Mouse (Mus musculus) heart, postnatal 25 days (tissue): ENCODE results near the gene Apom. TPM values are rescaled to one million over a fixed set of nuclear protein-coding genes. Genes with fewer than 3 reads are reported as not detected.

Experiments
- DNase-seq: peaks from one replicate; pipeline ENCODE4 v3.0.0; 2022; ENCODE audit warnings: low spot score
- intact Hi-C: fragments of 180-260 bp; cut with DNase I; formaldehyde crosslinking; loops from one replicate; pipeline ENCODE4 v1.15.1; 2025
- total RNA-seq, 2 experiments: library from RNA; stranded (reverse); gene quantifications; 2 replicates each; pipeline ENCODE4 v1.2.3; 2021

Gene Apom
- not detected for total RNA-seq

DNA sequence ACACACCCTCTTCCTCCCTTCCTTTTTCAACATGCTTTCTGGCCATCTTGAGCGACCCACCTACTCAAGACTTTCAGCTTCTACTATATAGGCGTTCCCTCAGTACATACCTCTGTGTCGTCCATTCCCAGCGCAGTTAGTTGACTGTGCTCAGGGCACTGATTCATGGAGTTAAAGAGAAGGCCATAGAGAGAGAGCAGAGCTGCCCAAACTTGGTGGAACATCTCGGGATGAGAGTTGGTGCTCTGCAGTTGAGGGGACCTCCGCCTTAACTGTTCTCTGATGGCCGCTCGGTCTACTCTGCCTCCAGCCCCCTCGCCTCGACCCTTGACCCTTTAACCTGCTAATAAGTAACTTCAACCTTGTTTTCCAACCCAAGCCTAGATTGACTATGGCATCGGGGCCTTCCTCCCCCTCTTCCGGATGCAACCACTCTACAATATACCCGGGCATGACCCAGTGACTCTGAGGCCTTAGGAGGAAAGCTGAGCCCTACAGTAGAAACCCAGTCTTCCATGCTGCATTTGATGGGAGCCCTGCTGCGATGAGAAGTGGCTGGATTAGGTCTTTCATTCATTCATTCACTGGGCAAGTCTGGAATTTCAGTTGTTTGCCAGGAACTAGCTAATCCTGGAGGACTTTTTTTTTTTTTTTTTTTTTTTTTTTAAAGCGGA is at the start of gene Apom:
Gene Apom, minus strand, starts transcription at position 551 of the 674 bp plus-strand sequence.
- no peak for DNase-seq
- intact Hi-C loops = no loop called here

DNA sequence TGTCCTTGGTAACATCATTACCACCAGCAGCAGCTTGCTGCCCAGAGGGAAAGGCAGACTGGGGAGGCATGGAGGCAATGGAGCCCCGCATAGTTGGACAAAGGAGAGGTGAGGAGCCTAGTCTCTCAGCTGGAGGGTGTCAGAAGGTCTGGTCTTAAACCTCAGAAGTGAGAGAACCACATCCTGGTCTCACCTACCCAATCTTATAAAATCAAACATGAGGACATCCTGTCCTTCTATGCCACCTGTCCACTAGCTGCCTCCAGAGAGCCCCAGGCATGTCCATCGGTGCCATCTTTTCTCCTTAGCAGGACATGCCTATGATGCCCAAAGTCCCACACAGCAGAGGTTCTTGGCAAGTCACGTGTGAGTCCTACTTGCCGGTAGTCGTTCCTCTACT is 48.2 kb upstream of the Apom start:
- intact Hi-C loops = no loop called here

DNA sequence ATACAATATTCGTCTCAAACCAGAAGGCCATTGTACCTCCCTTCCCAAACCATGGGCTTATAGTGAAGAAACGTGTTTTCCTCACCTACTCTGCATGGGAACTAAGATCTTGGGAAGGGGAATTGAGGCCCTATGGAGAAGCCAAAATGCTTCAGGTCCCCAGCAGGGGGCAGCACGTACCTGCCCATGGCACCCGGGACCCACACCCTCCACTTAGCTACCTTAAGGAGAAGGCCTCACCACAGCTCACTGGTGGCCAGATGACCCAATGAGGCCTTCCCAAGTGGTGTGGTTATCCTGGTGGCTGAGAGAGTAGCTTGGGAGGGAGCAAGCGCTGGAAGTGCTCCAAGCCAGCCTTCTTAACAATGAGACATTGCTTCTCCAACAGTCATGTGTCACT is 46.7 kb upstream of the Apom start:
- intact Hi-C loops = loop anchor here (1.0 to 2.0 kb wide), 2 partner anchors 16 to 54 kb away; partner anchors contain the start of gene Ltb
- DNase-seq = peak; percentile 50

More for the DNA sequence above, 48.2 kb upstream of the Apom start:
- DNase-seq = no peak

- intact Hi-C loops = no loop called here
- DNase-seq = no peak
Observed at GRCm38 (mm10) chr17:35175968-35176367, 44.1 kb upstream of the Apom start, which contains the start of gene Aif1. TSS of gene Aif1 (minus strand) at chr17:35176068.

GRCm38 (mm10) chr17:35175382-35175781 is 43.5 kb upstream of the Apom start:
- intact Hi-C loops = no loop called here
- no peak for DNase-seq

- intact Hi-C loops = no loop called here
Observed at GRCm38 (mm10) chr17:35174201-35174977, 42.5 kb upstream of the Apom start.

GRCm38 (mm10) chr17:35173329-35173728 is 41.5 kb upstream of the Apom start:
- intact Hi-C loops = no loop called here
- DNase-seq = no peak

More at GRCm38 (mm10) chr17:35174201-35174977, 42.5 kb upstream of the Apom start:
- no peak for DNase-seq

DNA sequence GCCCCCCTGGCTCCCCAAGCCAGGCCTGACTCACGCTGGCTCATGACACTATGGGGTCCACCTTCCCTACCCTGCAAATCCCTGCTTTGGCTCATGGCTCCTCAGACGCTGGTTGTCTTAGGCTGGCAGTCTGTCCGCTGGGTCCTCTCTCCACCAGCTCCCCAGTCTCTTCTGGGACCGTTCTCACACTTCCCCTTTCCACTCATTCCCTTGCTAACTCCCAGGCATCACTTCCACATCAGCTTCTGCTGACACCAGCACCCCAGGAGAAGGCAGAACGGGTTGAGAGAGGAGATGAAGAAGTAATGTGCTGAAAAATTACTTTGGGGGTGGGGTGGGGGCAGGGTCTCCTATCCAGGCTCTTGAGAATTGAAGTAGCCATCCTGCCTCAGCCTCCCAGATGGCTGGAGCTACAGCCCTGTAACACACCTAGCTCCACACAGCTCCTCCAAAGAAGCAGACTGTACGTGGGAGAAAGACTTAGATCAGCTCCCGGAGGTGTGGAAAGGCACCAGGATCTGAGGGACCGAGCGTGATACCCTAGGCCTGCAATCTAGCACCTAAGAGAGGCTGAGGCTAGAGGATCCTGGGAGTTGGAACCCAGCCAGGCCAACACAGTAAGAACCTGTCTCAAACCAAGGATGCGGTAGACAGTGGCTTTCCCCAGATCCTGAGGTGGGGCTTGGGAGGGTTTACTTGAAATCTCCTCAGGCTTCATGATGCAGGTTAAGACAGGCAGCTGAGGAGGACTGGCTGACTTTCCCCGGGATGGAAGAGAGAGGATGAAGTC is 40.8 kb upstream of the Apom start:
- no peak for DNase-seq

DNA sequence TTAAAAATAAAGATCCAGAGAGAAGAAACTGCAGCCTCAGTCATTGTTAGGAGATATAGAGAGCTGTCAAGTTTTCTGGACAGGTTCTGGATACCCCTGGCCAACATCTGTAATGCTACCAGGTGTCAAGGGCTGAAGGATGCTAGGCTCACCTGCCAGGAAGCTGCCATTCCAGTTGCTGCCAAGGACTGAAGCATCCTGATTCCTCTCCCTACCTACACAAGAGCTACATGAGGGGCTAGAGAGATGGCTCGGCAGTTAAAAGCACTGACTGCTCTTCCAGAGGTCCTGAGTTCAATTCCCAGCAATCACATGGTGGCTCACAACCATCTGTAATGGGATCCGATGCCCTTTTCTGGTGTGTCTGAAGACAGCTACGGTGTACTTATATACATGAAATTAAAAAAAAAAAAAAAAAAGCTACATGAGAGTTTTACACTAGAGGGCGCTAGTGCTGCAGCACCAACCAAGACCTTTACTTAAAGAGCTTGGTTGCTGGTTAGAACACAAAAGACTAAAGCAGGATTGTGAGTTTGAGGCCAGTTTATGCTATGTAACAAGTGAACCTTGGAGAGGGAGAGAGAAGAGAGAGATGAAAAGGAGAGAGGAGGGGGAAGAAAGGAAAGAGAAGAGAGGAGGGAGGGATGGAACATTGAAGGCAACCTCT is 36.8 kb upstream of the Apom start:
- DNase-seq = no peak
- intact Hi-C loops = loop anchor here (1.0 to 10.0 kb wide), 2 partner anchors 64 to 964 kb away; partner anchors contain the start of gene Tap2

More for the DNA sequence above, 40.8 kb upstream of the Apom start:
- intact Hi-C loops = no loop called here

GRCm38 (mm10) chr17:35167794-35168193 is 35.9 kb upstream of the Apom start:
- DNase-seq = no peak
- intact Hi-C loops = loop anchor here (10.0 kb wide), 1 partner anchor 963 kb away; the partner anchor contains the start of gene Tap2

GRCm38 (mm10) chr17:35166352-35167035 is 34.6 kb upstream of the Apom start:
- intact Hi-C loops = loop anchor here (10.0 kb wide), 1 partner anchor 962 kb away; the partner anchor contains the start of gene Tap2
- DNase-seq = no peak

- no peak for DNase-seq
- intact Hi-C loops = loop anchor here (10.0 kb wide), 1 partner anchor 961 kb away; the partner anchor contains the start of gene Tap2
Observed at GRCm38 (mm10) chr17:35165451-35166155, 33.8 kb upstream of the Apom start.

GRCm38 (mm10) chr17:35164568-35165450 is 33.0 kb upstream of the Apom start, which contains the start of gene Prrc2a:
TSS of gene Prrc2a (minus strand) at chr17:35164897.
- intact Hi-C loops = loop anchor here (5.0 to 10.0 kb wide), 2 partner anchors 43 to 960 kb away; partner anchors contain the start of genes Csnk2b, Gpank1 and Tap2
- DNase-seq = peak; percentile 98

GRCm38 (mm10) chr17:35164218-35164567 is 32.3 kb upstream of the Apom start:
- intact Hi-C loops = loop anchor here (5.0 to 10.0 kb wide), 2 partner anchors 42 to 959 kb away; partner anchors contain the start of genes Csnk2b, Gpank1 and Tap2

DNA sequence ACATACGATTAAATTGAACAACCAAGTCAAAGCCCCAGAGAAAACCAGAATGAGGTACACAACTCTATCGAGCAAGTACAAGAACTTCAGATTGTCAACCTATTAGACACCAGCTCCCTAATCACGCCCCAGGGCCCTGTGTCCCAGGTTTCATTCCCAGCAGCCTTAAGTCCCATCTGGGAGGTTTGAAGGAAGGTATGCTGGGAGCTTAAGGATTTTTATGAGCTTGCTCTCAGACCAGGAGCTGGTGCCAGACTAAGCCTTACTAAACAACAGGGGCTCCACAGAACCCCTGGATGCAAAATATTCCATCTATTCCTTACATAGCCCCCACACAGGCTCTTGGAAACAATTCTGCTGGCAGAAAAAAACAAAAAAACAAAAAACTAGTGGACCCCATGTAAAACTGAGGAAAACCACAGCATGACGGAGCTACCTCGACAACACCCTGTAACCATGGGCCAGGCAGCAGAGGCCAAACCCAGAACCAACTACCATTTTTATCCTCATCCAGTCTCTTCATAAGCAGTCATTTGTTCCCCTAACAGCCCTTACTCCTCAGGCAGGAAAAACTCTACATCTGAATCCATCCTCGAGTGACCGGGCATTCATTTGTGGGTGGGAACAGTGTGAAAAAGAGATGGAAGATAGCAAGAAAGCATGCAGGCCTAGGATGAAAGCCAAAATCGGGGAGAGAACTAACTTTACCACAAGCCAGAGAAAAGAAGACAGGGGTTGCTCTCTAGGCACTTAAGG is 31.7 kb upstream of the Apom start:
- no peak for DNase-seq
- intact Hi-C loops = loop anchor here (2.0 to 10.0 kb wide), 3 partner anchors 25 to 959 kb away; partner anchors contain the start of genes Csnk2b, Gpank1 and Tap2

More at GRCm38 (mm10) chr17:35164218-35164567, 32.3 kb upstream of the Apom start:
- no peak for DNase-seq

- intact Hi-C loops = loop anchor here (2.0 to 10.0 kb wide), 3 partner anchors 24 to 958 kb away; partner anchors contain the start of genes Csnk2b, Gpank1 and Tap2
- no peak for DNase-seq
Observed at GRCm38 (mm10) chr17:35162730-35163129, 30.9 kb upstream of the Apom start.
